Mouse (Mus musculus) erythroblast, adult 5-6 weeks (primary cell): ENCODE measurements around the gene 4931414P19Rik. TPM values are rescaled to one million over a fixed set of nuclear protein-coding genes. Genes with fewer than 3 reads are reported as not detected.
A peak's percentile ranks its signal among the peaks of the same experiment; 100 is the strongest.

Experiments used
- ATAC-seq: replicated peaks from 2 replicates; pipeline ENCODE4 v1.8.0; 2016; ENCODE audit warnings: moderate number of reproducible peaks, mild to moderate bottlenecking, moderate TSS enrichment, inconsistent platforms; ENCODE audit not compliant: poor library complexity, low FRiP score, severe bottlenecking
- total RNA-seq, 2 experiments: library from RNA; stranded (forward) in 1 of 2; stranded (reverse) in 1 of 2; fragments of 150-400 nt in 1 of 2; fragments of 200-764, 138-1000 nt in 1 of 2; gene quantifications; 2 replicates each; pipeline versions ENCODE4 v1.2.3 to v1.2.4; 2015 to 2017; ENCODE audit warnings: low replicate concordance in 2 of 2

4931414P19Rik gene
- total RNA-seq, 2 experiments from 2014 or later = 1.0 to 4.4 TPM

DNA sequence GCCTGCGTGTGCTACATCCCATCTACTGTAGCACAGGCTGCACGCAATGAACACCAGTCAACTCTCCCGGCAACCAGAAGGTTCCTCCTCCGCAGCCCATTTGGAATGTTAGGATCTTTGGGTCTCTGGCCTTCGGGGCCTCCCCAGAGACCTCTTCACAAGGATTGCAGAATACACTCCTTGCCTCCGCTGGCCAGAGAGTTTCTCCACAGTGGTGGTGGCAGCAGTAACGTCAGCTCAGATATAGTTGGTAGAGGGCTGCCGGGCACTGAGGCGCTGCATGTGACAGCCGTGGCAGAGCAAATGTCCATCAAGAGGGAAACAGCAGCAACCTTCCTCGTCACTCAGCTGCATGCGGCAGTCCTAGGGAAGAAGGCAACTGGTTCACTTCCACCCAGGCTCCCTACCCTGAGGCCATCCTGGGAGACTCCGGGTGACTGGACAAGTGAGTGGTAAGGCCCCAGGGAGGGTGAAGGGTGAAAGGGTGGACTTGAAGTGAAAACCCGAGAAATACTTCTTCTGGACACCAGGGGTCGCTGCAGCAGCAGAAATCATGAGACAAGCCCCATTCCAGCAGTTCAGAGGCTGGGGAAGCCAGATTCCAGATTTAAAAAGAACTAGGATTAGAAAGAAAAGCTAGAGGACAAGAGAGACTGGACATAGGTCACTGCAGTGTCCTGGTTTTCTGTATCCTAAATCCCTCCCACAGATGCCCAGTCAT lies 36.9 kb downstream of the 4931414P19Rik start:
- ATAC-seq = peak; percentile 80

- no peak for ATAC-seq
These were observed 45.1 kb downstream of the 4931414P19Rik start for GRCm38 (mm10) chr14:54560527-54561242.

GRCm38 (mm10) chr14:54557330-54557729 lies 48.5 kb downstream of the 4931414P19Rik start:
- ATAC-seq = no peak

DNA sequence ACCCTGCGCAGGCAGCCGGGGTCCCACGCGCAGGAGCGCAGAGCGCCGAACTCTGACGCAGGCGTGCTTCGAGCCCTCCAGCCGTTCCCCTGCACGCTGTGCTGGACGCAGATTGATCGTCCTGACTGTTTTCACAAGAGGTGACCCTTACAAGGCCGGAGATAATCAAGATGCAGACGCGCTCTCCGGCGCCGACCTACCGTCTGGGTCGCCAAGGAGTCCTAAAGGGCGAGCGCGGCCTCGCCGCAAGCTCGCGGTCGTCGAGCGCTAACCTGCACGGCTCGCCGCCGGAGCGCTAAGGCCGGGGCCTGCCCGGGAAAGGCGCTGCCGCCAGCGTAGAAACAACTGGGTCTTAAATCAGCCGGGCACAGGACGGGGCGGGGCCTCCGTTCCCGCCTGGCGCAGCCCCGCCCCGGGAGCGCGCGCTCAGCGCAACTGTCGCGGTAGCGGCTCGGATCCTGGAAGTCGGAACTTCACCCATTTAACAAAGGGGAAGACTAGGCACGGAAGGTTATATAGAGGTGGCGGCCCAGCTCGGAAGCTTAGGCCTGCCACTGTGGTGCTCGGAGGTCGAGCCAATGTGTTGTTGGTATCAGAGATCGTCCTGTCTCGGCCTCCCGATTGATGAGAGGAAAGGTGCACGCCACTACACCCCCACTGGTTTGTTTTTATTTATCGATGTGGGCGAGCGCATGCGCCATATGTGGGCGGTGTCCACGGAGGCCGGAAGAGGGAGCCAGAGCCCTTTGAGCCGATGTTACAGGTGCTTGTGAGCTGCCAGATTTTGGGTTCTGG lies 51.6 kb downstream of the 4931414P19Rik start, which contains the start of gene Haus4:
TSS of gene Haus4 (minus strand) at position 642 of the 795 bp plus-strand sequence.
- peak; percentile 94 for ATAC-seq

GRCm38 (mm10) chr14:54553454-54553974 lies 52.3 kb downstream of the 4931414P19Rik start:
- peak; percentile 51 for ATAC-seq

DNA sequence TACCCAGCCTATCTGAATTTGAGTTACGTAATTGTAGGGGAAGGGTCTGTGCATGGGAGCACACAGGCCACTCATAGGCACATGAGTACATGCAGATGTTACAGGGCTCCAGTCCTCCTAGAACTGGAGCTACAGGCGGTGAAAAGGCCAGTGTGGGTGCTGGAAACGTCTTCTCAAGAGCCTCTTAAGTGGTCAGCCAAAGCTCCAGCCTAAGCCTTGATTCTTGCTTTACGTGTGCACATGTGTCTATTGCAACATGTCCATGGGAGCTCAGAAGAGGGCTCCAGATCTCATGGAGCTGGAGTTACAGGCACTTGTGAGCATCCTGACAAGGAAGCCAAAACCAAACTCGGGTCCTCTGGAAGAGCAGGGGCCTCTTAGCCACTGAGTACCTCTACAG lies 61.1 kb downstream of the 4931414P19Rik start:
- ATAC-seq = no peak

DNA sequence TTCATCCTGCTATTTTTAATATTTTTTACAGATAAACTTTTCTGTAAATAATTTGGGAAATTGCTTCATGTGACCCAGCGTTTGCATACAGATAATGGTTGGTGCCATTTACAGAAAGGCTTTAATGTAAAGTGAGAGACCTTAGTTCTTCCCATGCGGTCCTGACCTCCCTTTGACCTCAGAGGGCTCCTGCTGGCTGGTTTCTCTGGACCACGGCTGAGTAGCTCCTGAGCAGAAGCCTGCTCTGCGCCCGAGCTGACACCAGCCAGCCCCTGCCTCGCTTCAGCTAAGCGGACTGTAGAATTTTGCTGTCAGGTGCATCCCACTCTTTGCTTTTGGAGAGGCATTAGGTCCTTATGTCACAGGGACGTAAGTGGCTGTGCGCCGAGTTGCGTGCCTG lies 65.0 kb downstream of the 4931414P19Rik start:
- no peak for ATAC-seq

DNA sequence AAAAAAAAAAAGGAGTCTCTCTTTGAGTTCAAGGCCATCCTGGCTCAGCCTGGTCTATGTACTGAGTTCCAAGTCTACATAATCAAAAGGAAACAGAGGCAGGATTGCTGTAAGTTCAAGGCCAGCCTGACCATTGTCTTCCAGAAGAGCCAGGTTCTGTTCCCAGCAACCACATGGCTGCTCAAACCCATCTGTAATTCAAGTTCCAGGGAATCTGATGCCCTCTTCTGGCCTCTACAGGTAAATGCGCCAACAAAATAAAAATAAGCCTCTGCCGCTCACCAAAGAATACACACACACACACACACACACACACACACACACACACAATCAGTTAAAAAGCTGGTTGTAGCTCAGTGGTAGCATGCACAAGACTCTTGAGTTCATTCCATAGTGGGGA lies 67.2 kb downstream of the 4931414P19Rik start:
- no peak for ATAC-seq

Other genes with a start within 250 kb of the 4931414P19Rik start
- 10.4 and 20.9 TPM in 2 replicates for gene Oxa1l, start 245.2 kb downstream of the 4931414P19Rik start, total RNA-seq (2015; ENCODE audit: low replicate concordance)
- gene Oxa1l, start 245.2 kb downstream of the 4931414P19Rik start, total RNA-seq (2017; ENCODE audit: low replicate concordance) = 8.9 and 9.3 TPM in 2 replicates
- gene Slc7a7, start 188.2 kb downstream of the 4931414P19Rik start, total RNA-seq (2015; ENCODE audit: low replicate concordance) = 2.7 and 7.5 TPM in 2 replicates
- 5.6 and 6.0 TPM in 2 replicates for gene Slc7a7, start 188.2 kb downstream of the 4931414P19Rik start, total RNA-seq (2017; ENCODE audit: low replicate concordance)
- gene Mrpl52, start 179.1 kb downstream of the 4931414P19Rik start, total RNA-seq (2015; ENCODE audit: low replicate concordance) = 36.8 and 40.3 TPM in 2 replicates
- 18.0 and 27.6 TPM in 2 replicates for gene Mrpl52, start 179.1 kb downstream of the 4931414P19Rik start, total RNA-seq (2017; ENCODE audit: low replicate concordance)
- 0.84 and 3.5 TPM in 2 replicates for gene Mmp14, start 174.4 kb downstream of the 4931414P19Rik start, total RNA-seq (2015; ENCODE audit: low replicate concordance)
- 1.7 and 2.0 TPM in 2 replicates for gene Mmp14, start 174.4 kb downstream of the 4931414P19Rik start, total RNA-seq (2017; ENCODE audit: low replicate concordance)
- gene Lrp10, start 141.9 kb downstream of the 4931414P19Rik start, total RNA-seq (2015; ENCODE audit: low replicate concordance) = 6.7 and 10.9 TPM in 2 replicates
- 12.2 and 13.9 TPM in 2 replicates for gene Lrp10, start 141.9 kb downstream of the 4931414P19Rik start, total RNA-seq (2017; ENCODE audit: low replicate concordance)
- gene Rem2, start 129.9 kb downstream of the 4931414P19Rik start, total RNA-seq (2015; ENCODE audit: low replicate concordance) = not detected in 2 replicates
- gene Rem2, start 129.9 kb downstream of the 4931414P19Rik start, total RNA-seq (2017; ENCODE audit: low replicate concordance) = not detected in 2 replicates
- gene Prmt5, start 88.5 kb downstream of the 4931414P19Rik start, total RNA-seq (2015; ENCODE audit: low replicate concordance) = 6.9 and 12.3 TPM in 2 replicates
- gene Prmt5, start 88.5 kb downstream of the 4931414P19Rik start, total RNA-seq (2017; ENCODE audit: low replicate concordance) = 5.2 and 9.5 TPM in 2 replicates
- gene Haus4, start 51.4 kb downstream of the 4931414P19Rik start, total RNA-seq (2015; ENCODE audit: low replicate concordance) = 13.0 and 30.6 TPM in 2 replicates
- 39.4 and 42.9 TPM in 2 replicates for gene Haus4, start 51.4 kb downstream of the 4931414P19Rik start, total RNA-seq (2017; ENCODE audit: low replicate concordance)
- not detected in 2 replicates for gene Ajuba, start 28.4 kb downstream of the 4931414P19Rik start, total RNA-seq (2015; ENCODE audit: low replicate concordance)
- gene Ajuba, start 28.4 kb downstream of the 4931414P19Rik start, total RNA-seq (2017; ENCODE audit: low replicate concordance) = 0.85 TPM in 1 of 2 replicates, not detected in the other
- 47.7 and 51.0 TPM in 2 replicates for gene Psmb5, start 12.0 kb upstream of the 4931414P19Rik start, total RNA-seq (2015; ENCODE audit: low replicate concordance)
- 12.9 and 18.1 TPM in 2 replicates for gene Psmb5, start 12.0 kb upstream of the 4931414P19Rik start, total RNA-seq (2017; ENCODE audit: low replicate concordance)
- gene Psmb11, start 15.4 kb upstream of the 4931414P19Rik start, total RNA-seq (2015; ENCODE audit: low replicate concordance) = not detected in 2 replicates
- gene Psmb11, start 15.4 kb upstream of the 4931414P19Rik start, total RNA-seq (2017; ENCODE audit: low replicate concordance) = 0.26 TPM in 1 of 2 replicates, not detected in the other
- not detected in 2 replicates for gene Gm17606, start 35.0 kb upstream of the 4931414P19Rik start, total RNA-seq (2015; ENCODE audit: low replicate concordance)
- gene Gm17606, start 35.0 kb upstream of the 4931414P19Rik start, total RNA-seq (2017; ENCODE audit: low replicate concordance) = not detected in 2 replicates
- 1.3 and 1.5 TPM in 2 replicates for gene Cdh24, start 35.4 kb upstream of the 4931414P19Rik start, total RNA-seq (2015; ENCODE audit: low replicate concordance)
- gene Cdh24, start 35.4 kb upstream of the 4931414P19Rik start, total RNA-seq (2017; ENCODE audit: low replicate concordance) = 2.4 and 5.0 TPM in 2 replicates
- gene 1700123O20Rik, start 80.2 kb upstream of the 4931414P19Rik start, total RNA-seq (2015; ENCODE audit: low replicate concordance) = 22.7 and 25.5 TPM in 2 replicates
- 18.1 and 25.8 TPM in 2 replicates for gene 1700123O20Rik, start 80.2 kb upstream of the 4931414P19Rik start, total RNA-seq (2017; ENCODE audit: low replicate concordance)
- gene Acin1, start 80.9 kb upstream of the 4931414P19Rik start, total RNA-seq (2015; ENCODE audit: low replicate concordance) = 173 and 217 TPM in 2 replicates
- 369 and 562 TPM in 2 replicates for gene Acin1, start 80.9 kb upstream of the 4931414P19Rik start, total RNA-seq (2017; ENCODE audit: low replicate concordance)
- not detected in 2 replicates for gene Gm29776, start 92.8 kb upstream of the 4931414P19Rik start, total RNA-seq (2015; ENCODE audit: low replicate concordance)
- gene Gm29776, start 92.8 kb upstream of the 4931414P19Rik start, total RNA-seq (2017; ENCODE audit: low replicate concordance) = not detected in 2 replicates
- 22.4 and 29.4 TPM in 2 replicates for gene Cebpe, start 106.2 kb upstream of the 4931414P19Rik start, total RNA-seq (2015; ENCODE audit: low replicate concordance)
- 27.7 and 53.0 TPM in 2 replicates for gene Cebpe, start 106.2 kb upstream of the 4931414P19Rik start, total RNA-seq (2017; ENCODE audit: low replicate concordance)
- 7.7 and 10.8 TPM in 2 replicates for gene Slc7a8, start 176.0 kb upstream of the 4931414P19Rik start, total RNA-seq (2015; ENCODE audit: low replicate concordance)
- 1.4 and 1.8 TPM in 2 replicates for gene Slc7a8, start 176.0 kb upstream of the 4931414P19Rik start, total RNA-seq (2017; ENCODE audit: low replicate concordance)
- gene Rnf212b, start 208.1 kb upstream of the 4931414P19Rik start, total RNA-seq (2015; ENCODE audit: low replicate concordance) = not detected in 2 replicates
- 1.0 TPM in 1 of 2 replicates, not detected in the other for gene Rnf212b, start 208.1 kb upstream of the 4931414P19Rik start, total RNA-seq (2017; ENCODE audit: low replicate concordance)